Mouse (Mus musculus): ENCODE results near the gene Pcnx. TPM values are rescaled to one million over a fixed set of nuclear protein-coding genes. Genes with fewer than 3 reads are reported as not detected.

The Pcnx gene
- 5.7 TPM for polyA plus RNA-seq (2014; fragmentation: Illumina TruSeq; extraction: RNeasy Lipid Tissue Mini Kit (QIAGEN cat#74804); ENCODE audit: low read depth, low replicate concordance)

DNA sequence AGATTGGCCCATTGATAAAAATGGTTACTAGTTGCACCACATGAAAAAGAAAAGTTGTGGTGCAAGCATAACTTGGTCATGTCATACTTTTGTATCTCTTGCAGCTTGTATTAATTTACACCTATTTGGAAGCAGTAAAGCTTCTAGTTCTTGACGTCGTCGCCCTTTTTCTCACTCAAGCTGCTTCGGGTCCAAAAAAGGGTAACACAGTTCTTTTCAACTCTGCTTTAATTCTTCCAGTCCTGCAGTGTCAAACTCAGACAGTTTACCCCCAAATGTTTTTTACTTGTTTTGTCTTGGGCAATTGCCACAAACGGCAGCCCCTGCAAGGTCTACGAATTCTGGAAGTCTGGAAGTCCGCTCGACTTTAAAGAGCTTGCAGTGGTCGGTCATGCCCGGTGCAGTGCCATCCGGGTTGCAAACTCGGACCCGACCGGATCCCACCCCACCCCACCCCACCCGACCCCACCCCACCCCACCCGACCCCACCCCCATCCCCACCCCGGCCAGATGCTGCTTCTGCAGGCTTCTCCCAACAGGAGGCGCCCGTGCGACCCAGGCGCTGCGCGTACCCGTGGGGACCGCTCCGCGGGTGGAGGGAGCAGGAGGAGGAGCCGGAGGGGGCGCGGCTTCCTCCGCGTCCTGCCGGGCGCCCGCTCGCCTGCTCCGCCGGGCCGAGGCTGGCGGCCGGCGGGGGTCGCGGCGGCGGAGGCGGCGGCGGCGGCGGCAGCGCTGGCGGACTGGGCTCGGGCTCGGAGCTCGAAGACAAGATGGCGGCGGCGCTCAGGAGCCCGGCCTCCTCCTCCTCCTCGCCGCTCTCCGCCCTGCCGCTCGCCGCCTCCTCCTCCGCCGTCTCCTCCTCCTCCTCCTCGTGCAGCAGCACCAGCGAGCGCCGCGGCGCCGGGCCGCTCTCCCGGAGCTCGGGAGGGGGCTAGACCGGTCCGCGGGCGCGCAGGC lies at the start of gene Pcnx:
Pcnx (plus strand) TSS at position 673 of the 957 bp plus-strand sequence.

Other genes with a start within 250 kb of the Pcnx start
- gene Ttc9, start 228.8 kb upstream of the Pcnx start, polyA plus RNA-seq (2014; fragmentation: Illumina TruSeq; extraction: RNeasy Lipid Tissue Mini Kit (QIAGEN cat#74804); ENCODE audit: low read depth, low replicate concordance) = not detected
- gene Map3k9, start 78.8 kb upstream of the Pcnx start, polyA plus RNA-seq (2014; fragmentation: Illumina TruSeq; extraction: RNeasy Lipid Tissue Mini Kit (QIAGEN cat#74804); ENCODE audit: low read depth, low replicate concordance) = not detected

Measured in liver, adult 10 weeks (tissue).